Mouse (Mus musculus) lung, embryonic 14.5 days (tissue): ENCODE measurements around the gene Rag1. TPM values are rescaled to one million over a fixed set of nuclear protein-coding genes. Genes with fewer than 3 reads are reported as not detected.
A peak's percentile ranks its signal among the peaks of the same experiment; 100 is the strongest.

Source experiments
- ATAC-seq: fragments of 200-750 bp; cut with Nextera tagmentation; 2 replicates; pipeline ENCODE4 v1.8.0; 2017; ENCODE audit warnings: mild to moderate bottlenecking, moderate TSS enrichment, moderate library complexity; ENCODE audit not compliant: insufficient read depth
- DNase-seq: peaks from one replicate; pipeline ENCODE4 v3.0.0-alpha.2; 2015
- H3K27ac ChIP-seq: fragments of 300-500 bp; sonication (generic); 2 replicates; pipeline ENCODE4 v1.5.1; 2014; ENCODE audit warnings: low read depth, mild to moderate bottlenecking, moderate library complexity
- H3K27me3 ChIP-seq: fragments of 300-500 bp; sonication (generic); 2 replicates; pipeline ENCODE4 v1.6.1; 2014; ENCODE audit warnings: low read length, control low read depth; ENCODE audit not compliant: insufficient read depth
- H3K36me3 ChIP-seq: fragments of 300-500 bp; sonication (generic); 2 replicates; pipeline ENCODE4 v1.6.1; 2014; ENCODE audit warnings: control low read depth; ENCODE audit not compliant: insufficient read depth
- H3K4me1 ChIP-seq: fragments of 300-500 bp; sonication (generic); 2 replicates; pipeline ENCODE4 v1.6.1; 2014; ENCODE audit warnings: antibody characterized with exemption, control low read depth; ENCODE audit not compliant: insufficient read depth
- H3K4me2 ChIP-seq: fragments of 300-500 bp; sonication (generic); 2 replicates; pipeline ENCODE4 v1.6.1; 2014; ENCODE audit warnings: mild to moderate bottlenecking
- H3K4me3 ChIP-seq: fragments of 300-500 bp; sonication (generic); 2 replicates; pipeline ENCODE4 v1.5.1; 2014; ENCODE audit warnings: low read depth, low read length
- H3K9ac ChIP-seq: fragments of 300-500 bp; sonication (generic); 2 replicates; pipeline ENCODE4 v1.6.1; 2014
- H3K9me3 ChIP-seq: fragments of 300-500 bp; sonication (generic); 2 replicates; pipeline ENCODE4 v1.6.1; 2016; ENCODE audit warnings: low read depth, low read length, control low read depth
- CTCF ChIP-seq: IDR thresholded peaks from 2 replicates; pipeline ENCODE4 v1.5.1; 2016; ENCODE audit warnings: antibody characterized with exemption, low read depth
- WGBS: fragments of 180-500 bp; shearing (Covaris S2); extraction: QIAGEN DNeasy Blood & Tissue Kit; methylation state at CpG from one replicate; pipeline ENCODE4 v1.1.7; 2014; 5-methylcytosine and 5-hydroxymethylcytosine counted together
- polyA plus RNA-seq: library from polyadenylated mRNA; unstranded; fragments of >200 nt; fragmentation: Nextera tagmentation; extraction: Ambion mirVana; gene quantifications from 2 replicates; pipeline ENCODE4 v1.2.1, GENCODE M21; 2014

Gene Rag1
- polyA plus RNA-seq, 1 experiment from 2014 or later = not detected

GRCm38 (mm10) chr2:101679164-101679784 is 30.0 kb upstream of the Rag1 start:
- no peak overlapping the region for H3K27ac ChIP-seq
- no peaks in the 10 kb centered on the region for H3K27me3 ChIP-seq
- WGBS = 5% methylated on average over 15 of the region's 15 CpGs
- peaks cover 4% of the 10 kb centered on the region; the same call in 1 of the 2 replicates for H3K4me1 ChIP-seq
- H3K4me3 ChIP-seq = peak overlapping the region; percentile 99
- H3K4me2 ChIP-seq = peak overlapping the region; percentile 75
- no peaks in the 10 kb centered on the region for H3K9me3 ChIP-seq
- H3K9ac ChIP-seq = peak overlapping the region; percentile 96
- 0 out of 2 replicates have a peak, but pooled peaks cover 6% of the 10 kb centered on the region for H3K36me3 ChIP-seq
- no peak for ATAC-seq
- peak; percentile 14 for DNase-seq
- no peak for TF ChIP-seq CTCF

DNA sequence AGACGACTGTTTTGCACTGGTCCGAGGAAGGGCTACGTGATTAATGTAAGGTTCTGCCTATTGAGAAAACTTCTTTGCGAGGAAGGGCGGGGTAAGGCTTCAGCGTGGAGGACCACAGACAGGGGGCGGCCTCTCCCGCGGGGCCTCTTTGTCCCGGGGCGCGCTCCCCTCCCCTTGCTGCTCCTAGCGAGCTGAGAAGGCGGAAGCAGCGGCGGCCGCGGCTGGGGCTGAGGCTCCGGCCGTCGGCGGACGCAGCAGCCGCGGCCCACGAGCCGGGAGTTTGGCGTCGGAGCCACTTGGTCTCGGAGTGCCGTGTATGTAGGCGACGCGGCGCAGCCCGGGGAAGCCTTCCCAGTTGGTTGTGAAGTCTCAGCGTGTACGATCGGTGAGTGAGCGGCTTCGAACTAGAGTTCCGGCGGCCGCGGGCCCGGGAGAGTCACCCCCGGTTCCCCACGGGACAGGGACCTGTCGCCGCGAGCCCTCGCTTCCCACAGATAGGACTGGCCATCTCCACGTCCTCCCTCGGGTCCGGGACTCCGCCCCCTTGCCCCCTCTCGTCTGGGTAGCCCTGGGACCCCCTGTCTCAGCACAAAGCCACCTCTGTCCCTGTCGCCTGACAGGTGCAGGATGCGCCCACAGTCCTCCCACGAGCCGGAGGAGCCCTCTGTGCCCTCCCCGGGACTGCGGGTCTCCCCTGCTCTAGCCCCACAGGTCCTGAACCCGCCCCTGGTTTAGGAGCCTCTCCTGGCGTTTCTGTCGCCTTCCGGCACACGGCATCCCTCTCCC is 29.1 kb upstream of the Rag1 start, which contains the start of gene Traf6:
Gene Traf6, plus strand, starts transcription at position 194 of the 786 bp plus-strand sequence.
- Histone ChIP-seq H3K27me3 (no peaks in the 10 kb centered on the region), H3K27ac (0 out of 2 replicates have a peak within 1 kb of the TSS, but pooled peaks have one; percentile 36), H3K4me1 (peaks cover 4% of the 10 kb centered on the region; the same call in 1 of the 2 replicates), H3K9ac (peak within 1 kb of the TSS; percentile 96), H3K36me3 (0 out of 2 replicates have a peak, but pooled peaks cover 5% of the 10 kb centered on the region), H3K9me3 (no peaks in the 10 kb centered on the region), H3K4me2 (peak within 1 kb of the TSS; percentile 75), H3K4me3 (peak within 1 kb of the TSS; percentile 99)
- DNase-seq (peak; percentile 94), ATAC-seq (peak; percentile 96)
- WGBS = under 1% methylated on average over 68 of the region's 68 CpGs
- peak; percentile 77 for TF ChIP-seq CTCF

GRCm38 (mm10) chr2:101673547-101673946 is 24.2 kb upstream of the Rag1 start:
- Histone ChIP-seq H3K9me3 (no peaks in the 10 kb centered on the region), H3K4me2 (no peak overlapping the region), H3K4me1 (no peaks in the 10 kb centered on the region), H3K9ac (no peak overlapping the region), H3K27ac (no peak overlapping the region), H3K27me3 (no peaks in the 10 kb centered on the region), H3K36me3 (no peaks in the 10 kb centered on the region), H3K4me3 (no peak overlapping the region)
- DNase-seq (no peak), ATAC-seq (no peak)
- 75% methylated on average over 3 of the region's 3 CpGs for WGBS
- no peak for TF ChIP-seq CTCF

- no peak overlapping the region for H3K9ac ChIP-seq
- WGBS = 75% methylated on average over 3 of the region's 3 CpGs
- no peaks in the 10 kb centered on the region for H3K36me3 ChIP-seq
- TF ChIP-seq CTCF = no peak
- H3K4me1 ChIP-seq = no peaks in the 10 kb centered on the region
- no peak overlapping the region for H3K4me3 ChIP-seq
- no peak overlapping the region for H3K27ac ChIP-seq
- H3K4me2 ChIP-seq = no peak overlapping the region
- DNase-seq = no peak
- H3K9me3 ChIP-seq = no peaks in the 10 kb centered on the region
- no peaks in the 10 kb centered on the region for H3K27me3 ChIP-seq
- no peak for ATAC-seq
These were observed 19.4 kb upstream of the Rag1 start for GRCm38 (mm10) chr2:101668751-101669150.

DNA sequence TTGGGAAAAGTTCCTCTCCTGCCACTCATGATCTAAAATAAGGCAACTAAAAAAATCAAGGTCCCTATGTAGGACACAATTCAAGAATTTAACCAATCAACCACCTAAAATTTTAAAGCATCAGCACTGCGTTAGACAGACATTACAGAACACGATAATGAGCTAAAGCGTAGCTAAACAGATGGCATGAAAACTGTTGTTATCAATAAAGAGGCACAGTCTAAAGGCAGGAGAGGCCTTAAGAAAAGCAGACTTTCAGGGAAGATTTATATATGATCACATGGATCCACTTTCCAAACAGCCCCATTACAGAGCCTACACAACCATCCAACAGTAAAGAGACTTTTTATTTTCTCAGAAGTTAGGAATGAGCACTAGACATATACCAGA is 16.4 kb upstream of the Rag1 start:
- H3K27me3 ChIP-seq = no peaks in the 10 kb centered on the region
- ATAC-seq = no peak
- no peak overlapping the region for H3K4me2 ChIP-seq
- no peaks in the 10 kb centered on the region for H3K36me3 ChIP-seq
- no peak overlapping the region for H3K4me3 ChIP-seq
- no peak for TF ChIP-seq CTCF
- H3K27ac ChIP-seq = no peak overlapping the region
- no peak overlapping the region for H3K9ac ChIP-seq
- DNase-seq = no peak
- H3K4me1 ChIP-seq = no peaks in the 10 kb centered on the region
- H3K9me3 ChIP-seq = no peaks in the 10 kb centered on the region
- WGBS = 81% methylated on average over 3 of the region's 3 CpGs

GRCm38 (mm10) chr2:101665058-101665702 is 15.9 kb upstream of the Rag1 start:
- TF ChIP-seq CTCF = peak; percentile 95
- Histone ChIP-seq H3K9me3 (no peaks in the 10 kb centered on the region), H3K4me1 (no peaks in the 10 kb centered on the region), H3K4me2 (no peak overlapping the region), H3K27ac (no peak overlapping the region), H3K36me3 (no peaks in the 10 kb centered on the region), H3K27me3 (no peaks in the 10 kb centered on the region), H3K9ac (no peak overlapping the region), H3K4me3 (no peak overlapping the region)
- peak; percentile 77 for ATAC-seq
- WGBS = 19% methylated on average over 9 of the region's 9 CpGs
- peak; percentile 92 for DNase-seq

DNA sequence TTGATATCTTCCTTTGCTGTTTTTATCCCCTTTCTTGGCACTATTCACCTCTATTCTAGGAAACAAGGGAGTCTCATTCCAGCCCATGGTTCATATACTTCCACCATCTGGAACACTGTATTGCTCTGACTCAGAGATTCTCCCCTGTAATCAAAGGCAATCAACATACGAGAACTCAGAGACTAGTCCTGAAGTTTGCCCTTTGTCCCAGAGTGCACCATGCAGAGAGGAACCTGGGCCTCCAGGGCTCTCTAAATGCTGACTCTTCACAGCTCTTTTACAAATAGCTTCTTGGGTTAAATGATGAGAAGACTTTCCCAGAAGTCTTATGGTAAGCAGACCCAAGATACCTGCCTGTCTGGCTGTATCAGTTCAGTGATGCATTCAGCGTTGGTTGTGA is 11.2 kb upstream of the Rag1 start:
- no peak overlapping the region for H3K9ac ChIP-seq
- DNase-seq (no peak), ATAC-seq (no peak)
- H3K4me1 ChIP-seq = no peaks in the 10 kb centered on the region
- H3K4me3 ChIP-seq = no peak overlapping the region
- H3K27me3 ChIP-seq = no peaks in the 10 kb centered on the region
- no peaks in the 10 kb centered on the region for H3K36me3 ChIP-seq
- H3K4me2 ChIP-seq = no peak overlapping the region
- H3K27ac ChIP-seq = no peak overlapping the region
- no peaks in the 10 kb centered on the region for H3K9me3 ChIP-seq
- WGBS = 64% methylated on average over 2 of the region's 2 CpGs
- TF ChIP-seq CTCF = no peak
